Mouse (Mus musculus): ENCODE results near the gene Rnf126.

DNA sequence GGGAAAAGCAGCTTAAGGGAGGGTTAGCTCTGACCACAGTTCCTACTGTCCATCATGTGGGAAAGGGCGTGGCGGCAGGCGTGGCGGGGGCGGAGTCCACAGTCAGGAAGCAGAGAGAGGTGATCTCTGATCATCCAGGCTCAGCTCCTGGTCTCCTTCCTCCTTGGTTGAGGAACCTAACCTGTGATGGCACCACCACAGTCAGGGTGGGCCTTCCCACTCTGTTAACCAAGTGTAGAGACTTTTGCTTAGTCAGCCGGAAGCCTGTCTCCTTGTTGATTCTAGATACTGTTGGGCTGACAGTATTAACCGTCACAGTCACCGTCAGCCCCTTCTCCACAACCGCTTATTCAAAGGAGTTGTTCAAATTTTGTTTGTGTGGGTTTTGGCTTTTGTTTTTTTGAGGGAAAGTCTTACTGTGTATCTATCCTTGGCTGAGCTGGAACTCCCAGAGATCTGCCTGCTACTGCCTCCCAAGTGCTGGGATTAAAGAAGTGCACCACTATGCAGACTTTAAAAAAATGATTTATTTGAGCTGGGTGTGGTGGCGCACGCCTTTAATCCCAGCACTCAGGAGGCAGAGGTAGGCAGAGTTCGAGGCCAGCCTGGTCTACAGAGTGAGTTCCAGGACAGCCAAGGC, 31.7 kb upstream of the Rnf126 start:
- TF ChIP-seq CTCF (IDR thresholded peaks at IDR 0.05; ENCODE audit: borderline replicate concordance, insufficient read depth, low read length): no peak
- no peak for TF ChIP-seq POLR2A (IDR thresholded peaks at IDR 0.05; ENCODE audit: low read depth, low read length)

Data from embryonic fibroblast, embryonic 13.5 days (primary cell).